Mouse (Mus musculus): ENCODE measurements around the gene Hectd4.

GRCm38 (mm10) chr5:121389106-121389505 is 169.1 kb downstream of the Hectd4 start:
- TF ChIP-seq FLI1 (IDR thresholded peaks at IDR 0.05; ENCODE audit: low read length) (no peak), GATA1 (IDR thresholded peaks at IDR 0.05; ENCODE audit: borderline replicate concordance, low read length) (no peak)

Measured in megakaryocyte, embryonic 14.5 days (primary cell).